Mouse (Mus musculus): ENCODE data around the gene Egfem1.

The Egfem1 gene

GRCm38 (mm10) chr3:29081952-29082295 lies at the start of gene Egfem1:
Gene Egfem1, plus strand, starts transcription at chr3:29082023.
- DNase-seq (ENCODE audit: low spot score), result no peak

- DNase-seq (ENCODE audit: low spot score), result no peak
Observed at GRCm38 (mm10) chr3:29033107-29033506, 48.7 kb upstream of the Egfem1 start.

- no peak for DNase-seq (ENCODE audit: low spot score)
Observed at GRCm38 (mm10) chr3:29036146-29036545, 45.7 kb upstream of the Egfem1 start.

- DNase-seq (ENCODE audit: low spot score), result no peak
Observed at GRCm38 (mm10) chr3:29036620-29037019, 45.2 kb upstream of the Egfem1 start.

- no peak for DNase-seq (ENCODE audit: low spot score)
Observed at GRCm38 (mm10) chr3:29040064-29040463, 41.8 kb upstream of the Egfem1 start.

- DNase-seq (ENCODE audit: low spot score), result no peak
Observed at GRCm38 (mm10) chr3:29046281-29046680, 35.5 kb upstream of the Egfem1 start.

- DNase-seq (ENCODE audit: low spot score), result no peak
Observed at GRCm38 (mm10) chr3:29047273-29047932, 34.4 kb upstream of the Egfem1 start.

- DNase-seq (ENCODE audit: low spot score), result no peak
Observed at GRCm38 (mm10) chr3:29063156-29063555, 18.7 kb upstream of the Egfem1 start.

GRCm38 (mm10) chr3:29068428-29069098 lies 13.3 kb upstream of the Egfem1 start:
- no peak for DNase-seq (ENCODE audit: low spot score)

GRCm38 (mm10) chr3:29071315-29071714 lies 10.5 kb upstream of the Egfem1 start:
- DNase-seq (ENCODE audit: low spot score), result no peak

- DNase-seq (ENCODE audit: low spot score), result no peak
Observed at GRCm38 (mm10) chr3:29081517-29081916, 306 bp upstream of the Egfem1 start.

GRCm38 (mm10) chr3:29082296-29082995 lies 623 bp downstream of the Egfem1 start:
- DNase-seq (ENCODE audit: low spot score), result no peak

GRCm38 (mm10) chr3:29082996-29083350 lies 1.1 kb downstream of the Egfem1 start:
- DNase-seq (ENCODE audit: low spot score), result no peak

- DNase-seq (ENCODE audit: low spot score), result no peak
Observed at GRCm38 (mm10) chr3:29098467-29098866, 16.6 kb downstream of the Egfem1 start.

- no peak for DNase-seq (ENCODE audit: low spot score)
Observed at GRCm38 (mm10) chr3:29106016-29106723, 24.3 kb downstream of the Egfem1 start.

GRCm38 (mm10) chr3:29107134-29107533 lies 25.3 kb downstream of the Egfem1 start:
- no peak for DNase-seq (ENCODE audit: low spot score)

- DNase-seq (ENCODE audit: low spot score), result no peak
Observed at GRCm38 (mm10) chr3:29110321-29110720, 28.5 kb downstream of the Egfem1 start.

- no peak for DNase-seq (ENCODE audit: low spot score)
Observed at GRCm38 (mm10) chr3:29114517-29114916, 32.7 kb downstream of the Egfem1 start.

GRCm38 (mm10) chr3:29117379-29117778 lies 35.6 kb downstream of the Egfem1 start:
- DNase-seq (ENCODE audit: low spot score), result no peak

- no peak for DNase-seq (ENCODE audit: low spot score)
Observed at GRCm38 (mm10) chr3:29122556-29122955, 40.7 kb downstream of the Egfem1 start.

- DNase-seq (ENCODE audit: low spot score), result no peak
Observed at GRCm38 (mm10) chr3:29132054-29132931, 50.5 kb downstream of the Egfem1 start.

- no peak for DNase-seq (ENCODE audit: low spot score)
Observed at GRCm38 (mm10) chr3:29134509-29134908, 52.7 kb downstream of the Egfem1 start.
